Mouse (Mus musculus) adrenal gland, postnatal 25 days (tissue): ENCODE results near the gene Rabif. TPM values are rescaled to one million over a fixed set of nuclear protein-coding genes. Genes with fewer than 3 reads are reported as not detected.
A peak's percentile ranks its signal among the peaks of the same experiment; 100 is the strongest.

ENCODE experiments used
- DNase-seq: peaks from one replicate; pipeline ENCODE4 v3.0.0; 2021; ENCODE audit warnings: mixed read lengths
- total RNA-seq: library from RNA; stranded (reverse); gene quantifications from 2 replicates; pipeline ENCODE4 v1.2.3, GENCODE M21; 2021

Rabif gene
- total RNA-seq, 1 experiment from 2014 or later = 38.4 TPM

- no peak for DNase-seq
Measured at GRCm38 (mm10) chr1:134555240-134555870, 60.9 kb downstream of the Rabif start.

GRCm38 (mm10) chr1:134555871-134556670, 61.6 kb downstream of the Rabif start:
- DNase-seq = peak; percentile 54

GRCm38 (mm10) chr1:134556671-134557218, 62.3 kb downstream of the Rabif start:
- peak; percentile 96 for DNase-seq

Other genes starting within 250 kb of the Rabif start
- not detected in 2 replicates for gene Myog, start 204.7 kb upstream of the Rabif start, total RNA-seq
- 0.67 and 2.0 TPM in 2 replicates for gene Ppfia4, start 161.7 kb upstream of the Rabif start, total RNA-seq
- gene Tmem183a, start 132.7 kb upstream of the Rabif start, total RNA-seq = 47.2 and 56.3 TPM in 2 replicates
- not detected in 2 replicates for gene 4933406M09Rik, start 108.7 kb upstream of the Rabif start, total RNA-seq
- gene Cyb5r1, start 89.1 kb upstream of the Rabif start, total RNA-seq = 51.2 and 62.0 TPM in 2 replicates
- 129 and 132 TPM in 2 replicates for gene Adipor1, start 79.3 kb upstream of the Rabif start, total RNA-seq
- gene Klhl12, start 39.1 kb upstream of the Rabif start, total RNA-seq = 20.1 and 24.9 TPM in 2 replicates
- not detected in 2 replicates for gene Mgat4e, start 55.0 kb downstream of the Rabif start, total RNA-seq
- 45.5 and 55.4 TPM in 2 replicates for gene Kdm5b, start 65.5 kb downstream of the Rabif start, total RNA-seq
- 0.18 TPM in 1 of 2 replicates, not detected in the other for gene Syt2, start 152.0 kb downstream of the Rabif start, total RNA-seq